Mouse (Mus musculus): ENCODE measurements around the gene 4930548H24Rik. TPM values are rescaled to one million over a fixed set of nuclear protein-coding genes. Genes with fewer than 3 reads are reported as not detected.

4930548H24Rik gene
- not detected in 2 replicates for polyA plus RNA-seq (2015; fragmentation: Nextera tagmentation; extraction: Ambion mirVana)

DNA sequence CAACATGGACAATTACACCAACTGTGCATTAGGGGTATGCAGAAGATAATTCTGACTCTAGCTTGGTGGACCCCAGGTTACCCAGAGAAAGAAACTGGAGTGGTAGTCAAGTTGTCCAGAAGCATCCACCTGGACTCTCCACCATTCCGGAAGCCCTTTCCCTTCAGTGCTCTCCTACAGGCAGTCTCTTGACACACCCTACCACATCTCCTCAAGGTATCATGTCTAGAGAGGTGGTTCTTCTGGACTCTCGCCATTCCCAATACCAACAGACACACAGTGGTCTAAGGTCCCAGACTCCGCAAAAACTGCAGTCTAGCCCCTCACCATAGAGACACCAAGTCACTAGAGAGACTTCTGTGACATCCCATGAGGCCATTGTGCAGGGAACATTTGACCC is at the start of gene 4930548H24Rik:
Gene 4930548H24Rik, plus strand, starts transcription at position 301 of the 400 bp plus-strand sequence.

DNA sequence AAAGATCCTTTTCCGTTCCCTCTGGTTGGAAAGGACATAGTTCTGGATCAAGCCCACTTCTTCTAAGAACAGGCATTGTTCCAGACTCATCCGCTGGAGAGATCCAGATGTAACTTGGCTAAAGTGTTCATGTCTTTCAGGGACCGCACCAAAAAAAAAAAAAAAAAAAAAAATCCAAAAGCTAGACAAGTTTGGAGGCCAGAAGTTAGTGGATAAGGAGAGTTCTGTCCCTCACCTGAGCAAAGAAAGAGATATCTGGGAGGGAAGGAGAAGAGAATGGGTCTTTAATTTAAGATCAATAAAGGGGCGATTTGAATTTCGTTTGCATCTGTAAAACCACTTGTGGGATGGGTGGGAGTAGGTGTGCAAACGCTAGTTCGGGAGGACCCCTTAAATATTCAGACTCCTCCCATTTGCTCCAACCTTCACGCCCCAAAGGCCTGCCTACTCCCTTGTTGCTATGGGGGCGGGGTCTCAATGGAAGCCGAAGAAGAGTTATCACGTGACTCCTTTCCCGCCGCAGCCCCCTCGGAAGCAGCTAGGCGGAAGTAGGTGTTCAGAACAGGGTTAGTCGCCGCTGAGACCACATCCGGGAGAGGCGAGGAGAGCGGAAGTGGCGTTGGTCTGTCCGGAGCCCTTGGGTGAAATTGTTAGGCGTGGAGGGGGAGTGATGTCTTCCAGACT is 33.5 kb upstream of the 4930548H24Rik start, which contains the start of gene Zfp512:
Gene Zfp512, plus strand, starts transcription at position 554 of the 684 bp plus-strand sequence.

DNA sequence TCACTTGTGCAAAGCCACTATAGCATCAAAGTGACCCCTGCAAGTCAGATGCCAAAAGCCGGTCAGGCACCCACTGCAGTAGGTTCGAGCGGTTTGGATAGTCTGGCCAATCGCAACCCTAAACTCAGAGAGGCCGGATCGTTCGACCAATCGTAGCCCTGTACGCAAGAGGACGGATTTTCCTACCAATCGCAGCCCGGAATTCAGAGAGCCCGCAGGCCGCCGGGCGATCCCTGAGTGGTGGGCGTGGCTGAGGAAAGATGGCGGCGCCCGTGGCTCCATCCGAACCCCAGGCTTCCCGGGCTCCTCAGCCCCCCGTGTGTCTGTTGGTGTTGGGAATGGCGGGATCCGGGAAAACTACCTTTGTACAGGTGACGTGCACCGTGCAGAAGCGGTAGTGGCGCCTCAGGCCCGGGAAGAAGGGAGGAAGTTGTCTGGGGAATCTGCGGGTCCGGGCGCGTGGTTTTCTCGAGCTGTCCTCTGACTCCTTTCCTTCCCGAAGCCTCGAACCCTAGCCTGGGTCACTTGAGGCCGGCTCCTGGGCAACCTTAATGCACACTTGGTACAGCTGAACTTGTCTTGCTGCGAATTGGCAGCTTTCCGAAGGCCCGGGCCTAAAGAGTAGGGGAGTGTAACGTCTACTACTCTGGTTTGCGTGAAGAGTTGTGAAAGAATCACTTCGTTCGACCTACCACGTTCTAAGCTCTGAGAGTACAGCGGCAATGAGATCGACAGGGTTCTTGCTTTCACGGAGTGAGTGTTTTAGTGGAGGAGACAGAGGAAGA is 9.2 kb downstream of the 4930548H24Rik start, which contains the start of gene Gpn1:
Gene Gpn1, plus strand, starts transcription at position 229 of the 785 bp plus-strand sequence.

DNA sequence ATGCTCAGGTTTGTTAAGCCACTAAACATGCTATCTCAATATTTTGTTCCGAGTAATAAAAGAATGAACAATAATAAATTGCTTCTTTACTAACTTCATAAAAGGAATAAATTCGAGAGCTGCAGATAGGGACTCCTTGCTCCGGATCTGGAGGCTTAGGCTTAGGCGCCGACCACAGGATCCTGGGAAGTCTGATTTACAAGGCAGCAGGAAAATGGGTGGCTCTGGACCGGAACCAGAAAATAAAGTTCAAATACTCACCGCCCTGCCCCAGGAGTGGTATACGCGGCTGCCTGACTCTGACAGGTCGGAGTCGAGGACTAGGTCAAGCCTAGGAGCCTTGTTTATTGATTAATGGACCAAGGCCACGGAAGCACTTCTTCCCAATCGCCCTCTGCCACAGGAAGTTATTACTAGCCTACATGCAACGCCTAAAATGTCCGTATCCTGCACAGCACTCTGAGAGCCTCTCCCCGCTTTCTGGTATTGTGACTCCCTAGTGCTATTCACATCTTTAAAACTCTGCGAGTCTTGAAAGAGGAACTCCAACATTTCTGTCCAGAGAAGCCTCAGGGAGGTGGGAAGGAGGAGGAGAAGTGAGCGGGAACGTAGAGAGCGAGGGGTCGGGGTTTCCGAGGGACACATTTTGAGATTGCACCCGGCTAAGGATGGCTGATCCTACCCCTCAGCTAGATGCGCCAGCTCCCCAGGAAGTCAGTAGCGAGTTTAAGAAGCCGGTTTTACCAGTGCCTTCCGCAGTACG is 41.0 kb downstream of the 4930548H24Rik start, which contains the start of gene Slc4a1ap:
Gene Slc4a1ap, plus strand, starts transcription at position 642 of the 763 bp plus-strand sequence.

DNA sequence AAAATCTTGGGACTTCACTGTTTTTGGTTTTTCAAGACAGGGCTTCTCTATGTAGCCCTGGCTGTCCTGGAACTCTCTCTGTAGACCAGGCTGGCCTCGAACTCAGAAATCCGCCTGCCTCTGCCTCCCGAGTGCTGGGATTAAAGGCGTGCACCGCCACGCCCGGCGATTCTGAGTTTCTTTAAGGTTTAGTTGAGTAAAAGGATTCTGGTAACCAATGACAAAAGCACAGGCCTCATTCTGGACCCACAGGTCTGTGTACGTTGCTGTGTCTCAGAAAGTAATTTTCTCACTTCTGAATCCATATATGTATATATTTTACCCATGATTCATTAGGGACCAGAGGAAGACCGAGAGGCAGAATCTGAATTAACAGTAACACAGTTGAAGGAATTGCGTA is 42.2 kb downstream of the 4930548H24Rik start, which contains the start of gene Supt7l:
Gene Supt7l, minus strand, starts transcription at position 101 of the 400 bp plus-strand sequence.

Other genes starting within 250 kb of the 4930548H24Rik start
- gene Nrbp1, start 244.9 kb upstream of the 4930548H24Rik start, polyA plus RNA-seq (2015; fragmentation: Nextera tagmentation; extraction: Ambion mirVana) = 95.9 and 102 TPM in 2 replicates
- gene Gm9970, start 244.5 kb upstream of the 4930548H24Rik start, polyA plus RNA-seq (2015; fragmentation: Nextera tagmentation; extraction: Ambion mirVana) = 0.87 TPM in 2 replicates
- 0.74 and 1.2 TPM in 2 replicates for gene Krtcap3, start 234.0 kb upstream of the 4930548H24Rik start, polyA plus RNA-seq (2015; fragmentation: Nextera tagmentation; extraction: Ambion mirVana)
- gene Ift172, start 194.6 kb upstream of the 4930548H24Rik start, polyA plus RNA-seq (2015; fragmentation: Nextera tagmentation; extraction: Ambion mirVana) = 10.1 and 11.2 TPM in 2 replicates
- 14.3 and 18.7 TPM in 2 replicates for gene Fndc4, start 189.7 kb upstream of the 4930548H24Rik start, polyA plus RNA-seq (2015; fragmentation: Nextera tagmentation; extraction: Ambion mirVana)
- 0.19 and 0.22 TPM in 2 replicates for gene Gckr, start 188.3 kb upstream of the 4930548H24Rik start, polyA plus RNA-seq (2015; fragmentation: Nextera tagmentation; extraction: Ambion mirVana)
- gene Zfp512, start 33.3 kb upstream of the 4930548H24Rik start, polyA plus RNA-seq (2015; fragmentation: Nextera tagmentation; extraction: Ambion mirVana) = 15.9 and 17.5 TPM in 2 replicates
- gene Gpn1, start 9.0 kb downstream of the 4930548H24Rik start, polyA plus RNA-seq (2015; fragmentation: Nextera tagmentation; extraction: Ambion mirVana) = 20.9 and 25.3 TPM in 2 replicates
- gene Slc4a1ap, start 41.3 kb downstream of the 4930548H24Rik start, polyA plus RNA-seq (2015; fragmentation: Nextera tagmentation; extraction: Ambion mirVana) = 16.9 and 17.6 TPM in 2 replicates
- gene Supt7l, start 42.1 kb downstream of the 4930548H24Rik start, polyA plus RNA-seq (2015; fragmentation: Nextera tagmentation; extraction: Ambion mirVana) = 10.6 and 11.8 TPM in 2 replicates
- gene Mrpl33, start 111.2 kb downstream of the 4930548H24Rik start, polyA plus RNA-seq (2015; fragmentation: Nextera tagmentation; extraction: Ambion mirVana) = 471 and 480 TPM in 2 replicates
- 2.3 and 5.0 TPM in 2 replicates for gene Rbks, start 211.9 kb downstream of the 4930548H24Rik start, polyA plus RNA-seq (2015; fragmentation: Nextera tagmentation; extraction: Ambion mirVana)
- 42.2 and 45.6 TPM in 2 replicates for gene Babam2, start 211.9 kb downstream of the 4930548H24Rik start, polyA plus RNA-seq (2015; fragmentation: Nextera tagmentation; extraction: Ambion mirVana)